Mouse (Mus musculus): ENCODE data around the gene Ccr3. TPM values are rescaled to one million over a fixed set of nuclear protein-coding genes. Genes with fewer than 3 reads are reported as not detected.

Ccr3 gene
- total RNA-seq (2012; rRNA removed): 0.04 TPM in 1 of 2 replicates, not detected in the other
- not detected in 2 replicates for total RNA-seq (2014; rRNA removed)
- polyA plus RNA-seq (2012; ENCODE audit: insufficient read length, low read depth): not detected in 2 replicates

- Histone ChIP-seq H3K4me3 (replicated peaks in 1 of 3; ENCODE audit: low read depth in 2 of 3, low read length in 2 of 3, poor library complexity in 1 of 3) (no peak within 1 kb of the TSS), H3K27ac (ENCODE audit: insufficient read depth, low read depth) (no peak within 1 kb of the TSS), H3K79me2 (replicated peaks; ENCODE audit: control insufficient read depth, extremely low read depth, insufficient read depth, poor library complexity, severe bottlenecking) (no peaks in the 10 kb centered on the region), H3K4me1 (ENCODE audit: control insufficient read depth in 1 of 2, insufficient read depth in 2 of 2) (no peaks in the 10 kb centered on the region), H3K27me3 (replicated peaks) (no peaks in the 10 kb centered on the region), H3K9me3 (replicated peaks; ENCODE audit: low read length) (no peaks in the 10 kb centered on the region), H3K9ac (ENCODE audit: insufficient read depth, low read depth) (no peak within 1 kb of the TSS), H3K4me2 (ENCODE audit: insufficient read depth, low read depth, poor library complexity, severe bottlenecking) (no peak within 1 kb of the TSS), H3K36me3 (replicated peaks in 1 of 2; ENCODE audit: control insufficient read depth in 1 of 2, insufficient read depth in 1 of 2, low read length in 1 of 2) (no peaks in the 10 kb centered on the region)
- TF ChIP-seq MXI1 (IDR thresholded peaks at IDR 0.05; ENCODE audit: low read depth, low read length) (no peak), POLR2AphosphoS2 (IDR thresholded peaks at IDR 0.05; ENCODE audit: low read depth, low read length) (no peak)
- dilution Hi-C loops (cut with MboI; ENCODE audit: extremely low pct_ligation_motif_present, extremely low pct_unique_long_range_greater_than_20kb, low sequenced_read_pairs) (no loop called here), in situ Hi-C loops (cut with MboI; ENCODE audit: low pct_ligation_motif_present, low pct_unique_long_range_greater_than_20kb, low sequenced_read_pairs) (no loop called here)
- no peak for DNase-seq (ENCODE audit: extremely low read depth)
Observed at GRCm38 (mm10) chr9:124021672-124022071, at the start of gene Ccr3. TSS of gene Ccr3 (plus strand) at chr9:124021972.

- in situ Hi-C loops (cut with MboI; ENCODE audit: low pct_ligation_motif_present, low pct_unique_long_range_greater_than_20kb, low sequenced_read_pairs) (no loop called here), dilution Hi-C loops (cut with MboI; ENCODE audit: extremely low pct_ligation_motif_present, extremely low pct_unique_long_range_greater_than_20kb, low sequenced_read_pairs) (no loop called here)
- Histone ChIP-seq H3K4me1 (ENCODE audit: control insufficient read depth in 1 of 2, insufficient read depth in 2 of 2) (peaks cover 18 to 45% of the 10 kb centered on the region in 2 experiments), H3K9me3 (replicated peaks; ENCODE audit: low read length) (no peaks in the 10 kb centered on the region), H3K27me3 (replicated peaks) (no peaks in the 10 kb centered on the region), H3K4me3 (replicated peaks in 1 of 3; ENCODE audit: low read depth in 2 of 3, low read length in 2 of 3, poor library complexity in 1 of 3) (no peak overlapping the region), H3K9ac (ENCODE audit: insufficient read depth, low read depth) (no peak overlapping the region), H3K79me2 (replicated peaks; ENCODE audit: control insufficient read depth, extremely low read depth, insufficient read depth, poor library complexity, severe bottlenecking) (no peaks in the 10 kb centered on the region), H3K36me3 (replicated peaks in 1 of 2; ENCODE audit: control insufficient read depth in 1 of 2, insufficient read depth in 1 of 2, low read length in 1 of 2) (no peaks in the 10 kb centered on the region), H3K4me2 (ENCODE audit: insufficient read depth, low read depth, poor library complexity, severe bottlenecking) (peak overlapping the region; percentile 26), H3K27ac (ENCODE audit: insufficient read depth, low read depth) (no peak overlapping the region)
- peak; percentile 50 for DNase-seq (ENCODE audit: extremely low read depth)
- TF ChIP-seq TBP (conservative IDR thresholded peaks at IDR 0.05; ENCODE audit: low read depth, low read length) (peak; percentile 62; the same call in 1 of the 2 replicates), EP300 (IDR thresholded peaks at IDR 0.05; ENCODE audit: low read length) (peak; percentile 97), ZNF384 (IDR thresholded peaks at IDR 0.05; ENCODE audit: low read depth, low read length) (peak; percentile 84; the same call in 1 of the 2 replicates), UBTF (IDR thresholded peaks at IDR 0.05; ENCODE audit: low read depth, low read length) (no peak), MAFK (IDR thresholded peaks at IDR 0.05; ENCODE audit: insufficient replicate concordance, low read length) (no peak), RCOR1 (conservative IDR thresholded peaks at IDR 0.05; ENCODE audit: low read depth, low read length) (0 out of 2 replicates have a peak, but pooled peaks have one; percentile 56), BHLHE40 (IDR thresholded peaks at IDR 0.05; ENCODE audit: low read depth, low read length) (peak; percentile 54; the same call in 1 of the 2 replicates), JUND (conservative IDR thresholded peaks at IDR 0.05; ENCODE audit: low read depth, low read length) (peak; percentile 68), JUN (IDR thresholded peaks at IDR 0.05; ENCODE audit: insufficient read depth, low read depth, low read length) (peak; percentile 80), SIN3A (IDR thresholded peaks at IDR 0.05; ENCODE audit: low read length) (peak; percentile 27; the same call in 1 of the 2 replicates), CHD2 (IDR thresholded peaks at IDR 0.05; ENCODE audit: low read length) (peak; percentile 61), MAX (IDR thresholded peaks at IDR 0.05; ENCODE audit: low read length) (no peak), POLR2A (IDR thresholded peaks at IDR 0.05; ENCODE audit: low read depth, low read length) (no peak), IRF4 (IDR thresholded peaks at IDR 0.05; ENCODE audit: low read depth, low read length) (peak; percentile 97), ELF1 (IDR thresholded peaks at IDR 0.05; ENCODE audit: low read depth, low read length) (0 out of 2 replicates have a peak, but pooled peaks have one; percentile 22), ZKSCAN1 (IDR thresholded peaks at IDR 0.05; ENCODE audit: borderline replicate concordance, low read depth, low read length) (no peak), E2F4 (IDR thresholded peaks at IDR 0.05; ENCODE audit: insufficient replicate concordance, low read depth, low read length) (no peak), GABPA (IDR thresholded peaks at IDR 0.05; ENCODE audit: insufficient replicate concordance, low read depth, low read length) (no peak), MEF2A (IDR thresholded peaks at IDR 0.05; ENCODE audit: borderline replicate concordance, low read depth, low read length) (peak; percentile 99), ETS1 (conservative IDR thresholded peaks at IDR 0.05; ENCODE audit: low read depth, low read length) (peak; percentile 90), TCF12 (IDR thresholded peaks at IDR 0.05; ENCODE audit: low read depth, low read length) (peak; percentile 82)
Observed at GRCm38 (mm10) chr9:123975630-123976029, 46.1 kb upstream of the Ccr3 start.

Measured in CH12.LX (cell line).